In the genomic region with DNA sequence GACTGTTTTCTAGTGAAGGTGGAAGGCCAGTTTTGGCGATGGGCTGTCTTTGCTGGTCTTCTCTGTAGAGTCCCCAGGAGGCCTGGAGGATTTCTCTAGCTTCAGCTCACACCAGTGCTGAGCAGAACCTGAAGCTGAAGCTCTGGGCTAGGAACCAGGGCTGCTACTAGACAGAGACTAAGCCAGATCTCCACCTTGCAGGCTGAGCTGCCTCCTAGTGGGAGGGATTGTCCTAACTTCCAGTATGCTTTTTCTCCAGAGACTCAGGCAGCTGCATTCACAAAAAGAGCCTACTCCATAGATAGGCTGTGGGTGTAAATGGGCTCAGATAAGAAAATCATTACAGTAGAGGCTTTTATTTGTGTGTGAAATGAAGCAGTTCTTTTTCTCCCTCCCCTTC, we compare ENCODE assay signal across 10 mouse cellular contexts.
A peak's percentile ranks its signal among the peaks of the same experiment; 100 is the strongest.
DNase-seq lines count a peak whose midpoint lies in the region; ATAC-seq and TF ChIP-seq lines count a peak whose summit lies in the region.
"Had no signal": no experiment of that assay in that cellular context is flagged by ENCODE, and none has a peak within 500 bp of the region (broad histone marks: within the 10 kb centered on the region; RNA-seq: fewer than 3 reads in every experiment).

No protein-coding gene starts in this region.

- peak; percentile 79 for TF ChIP-seq CTCF in intestine, postnatal 0 days (IDR thresholded peaks at IDR 0.05; ENCODE audit: low read depth)

- H3K36me3 ChIP-seq in intestine, postnatal 0 days (ENCODE audit: control insufficient read depth, insufficient read depth): no peaks in the 10 kb centered on the region
- H3K36me3 ChIP-seq in intestine, embryonic 15.5 days: no peaks in the 10 kb centered on the region
- H3K36me3 ChIP-seq in hindbrain, embryonic 12.5 days: no peaks in the 10 kb centered on the region
- H3K36me3 ChIP-seq: heart, embryonic 15.5 days had no signal

- H3K4me1 ChIP-seq in intestine, postnatal 0 days (replicated peaks; ENCODE audit: control insufficient read depth, insufficient read depth, low read length): no peaks in the 10 kb centered on the region
- H3K4me1 ChIP-seq in intestine, embryonic 15.5 days (replicated peaks): no peaks in the 10 kb centered on the region
- no peaks in the 10 kb centered on the region for H3K4me1 ChIP-seq in hindbrain, embryonic 12.5 days
- H3K4me1 ChIP-seq: heart, embryonic 15.5 days had no signal

- peak; percentile 55 for DNase-seq in adipocyte (ENCODE audit: low spot score)
- peak; percentile 27 for DNase-seq in embryo, embryonic 11 days
- peak; percentile 70 for DNase-seq in left cerebral cortex, adult 11 months (ENCODE audit: low spot score)
- DNase-seq in right cerebral cortex, adult 2 months (ENCODE audit: low spot score in 2 of 2): peak; percentile 81 to 83
- no peak for DNase-seq in thymus, postnatal 36 days

- 37% methylated on average over 1 of the region's 1 CpGs for WGBS in intestine, postnatal 0 days
- WGBS in intestine, embryonic 15.5 days: 40% methylated on average over 1 of the region's 1 CpGs
- 39% methylated on average over 1 of the region's 1 CpGs for WGBS in hindbrain, embryonic 12.5 days

- H3K9ac ChIP-seq in intestine, postnatal 0 days (ENCODE audit: low read depth, low read length): no peak overlapping the region
- no peak overlapping the region for H3K9ac ChIP-seq in intestine, embryonic 15.5 days
- no peak overlapping the region for H3K9ac ChIP-seq in hindbrain, embryonic 12.5 days
- H3K9ac ChIP-seq: heart, embryonic 15.5 days had no signal

- H3K27me3 ChIP-seq in intestine, postnatal 0 days (replicated peaks; ENCODE audit: control insufficient read depth, insufficient read depth, low read length): no peaks in the 10 kb centered on the region
- H3K27me3 ChIP-seq in intestine, embryonic 15.5 days (replicated peaks): no peaks in the 10 kb centered on the region
- H3K27me3 ChIP-seq in hindbrain, embryonic 12.5 days: no peaks in the 10 kb centered on the region
- H3K27me3 ChIP-seq: heart, embryonic 15.5 days had no signal

- H3K27ac ChIP-seq in intestine, postnatal 0 days (ENCODE audit: low read depth, low read length): no peak overlapping the region
- H3K27ac ChIP-seq in intestine, embryonic 15.5 days: no peak overlapping the region
- no peak overlapping the region for H3K27ac ChIP-seq in hindbrain, embryonic 12.5 days
- H3K27ac ChIP-seq: heart, embryonic 15.5 days had no signal

- H3K4me2 ChIP-seq in intestine, postnatal 0 days (replicated peaks; ENCODE audit: low read depth): no peak overlapping the region
- no peak overlapping the region for H3K4me2 ChIP-seq in intestine, embryonic 15.5 days (replicated peaks)
- H3K4me2 ChIP-seq in hindbrain, embryonic 12.5 days (replicated peaks): no peak overlapping the region
- H3K4me2 ChIP-seq: heart, embryonic 15.5 days had no signal

- H3K4me3 ChIP-seq in intestine, postnatal 0 days (ENCODE audit: low read depth, low read length): no peak overlapping the region
- H3K4me3 ChIP-seq in intestine, embryonic 15.5 days (replicated peaks): no peak overlapping the region
- no peak overlapping the region for H3K4me3 ChIP-seq in hindbrain, embryonic 12.5 days
- H3K4me3 ChIP-seq: heart, embryonic 15.5 days; myocyte had no signal

- no peak for ATAC-seq in intestine, postnatal 0 days
- ATAC-seq in intestine, embryonic 15.5 days: no peak
- peak; percentile 22; the same call in 1 of the 2 replicates for ATAC-seq in hindbrain, embryonic 12.5 days (ENCODE audit: low FRiP score)

- no peaks in the 10 kb centered on the region for H3K9me3 ChIP-seq in intestine, postnatal 0 days (ENCODE audit: control insufficient read depth)
- no peaks in the 10 kb centered on the region for H3K9me3 ChIP-seq in intestine, embryonic 15.5 days
- H3K9me3 ChIP-seq in hindbrain, embryonic 12.5 days (replicated peaks): no peaks in the 10 kb centered on the region
- H3K9me3 ChIP-seq: heart, embryonic 15.5 days had no signal

Comparison
In these comparisons a context has a peak if more than half of its experiments do, and no peak if none do; other contexts are left out.
1. DNase-seq: peak in adipocyte (single experiment), embryo, embryonic 11 days (single experiment), left cerebral cortex, adult 11 months (single experiment) and right cerebral cortex, adult 2 months (2 of 2); none in thymus, postnatal 36 days (0 of 2).